Mouse (Mus musculus): Measurements from ENCODE around the gene Tank.

The Tank gene

DNA sequence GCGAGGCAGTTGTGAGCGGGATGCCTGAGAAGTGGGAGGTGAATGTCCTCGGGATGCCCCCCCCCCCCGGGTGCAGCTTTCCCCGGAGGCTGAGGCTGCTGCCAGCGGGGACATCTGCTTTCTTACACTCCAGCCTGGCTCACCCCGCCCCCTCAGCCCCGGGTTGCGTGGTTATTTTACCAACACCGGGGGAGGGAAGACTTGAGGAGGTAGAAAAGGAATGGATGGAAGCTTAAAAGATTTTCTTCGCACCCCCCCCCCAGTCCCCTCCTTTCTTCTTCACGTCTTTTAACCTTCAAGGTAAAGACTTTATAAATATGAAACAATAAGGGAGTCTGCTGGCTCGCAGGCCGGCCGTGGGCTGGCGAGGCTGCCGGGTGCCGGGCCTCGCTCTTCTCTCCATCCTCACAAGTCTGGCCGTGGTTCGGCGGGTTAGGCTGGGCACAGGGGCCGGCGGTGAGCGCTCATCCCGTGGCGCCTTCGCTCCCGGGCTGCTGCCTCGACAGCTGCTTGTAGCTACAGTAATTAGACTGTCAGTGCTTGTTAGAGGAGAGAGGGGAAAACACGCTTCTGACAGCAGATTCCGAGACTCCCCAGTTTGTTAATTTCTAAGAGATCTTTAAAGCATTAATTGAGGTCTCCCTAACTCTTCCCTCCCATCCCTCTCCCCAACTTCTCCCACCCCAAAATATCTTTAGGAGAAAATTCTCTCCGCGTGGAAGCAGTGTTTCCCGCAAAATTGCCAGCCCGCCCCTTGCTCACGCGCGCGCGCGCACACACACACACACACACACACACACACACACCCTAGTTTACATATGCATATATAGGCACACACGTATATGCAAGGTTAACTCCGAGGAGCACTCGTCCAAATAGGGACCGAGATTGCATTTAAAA, 77.2 kb downstream of the Tank start:
- DNase-seq (ENCODE audit: low read depth) = no peak

DNA sequence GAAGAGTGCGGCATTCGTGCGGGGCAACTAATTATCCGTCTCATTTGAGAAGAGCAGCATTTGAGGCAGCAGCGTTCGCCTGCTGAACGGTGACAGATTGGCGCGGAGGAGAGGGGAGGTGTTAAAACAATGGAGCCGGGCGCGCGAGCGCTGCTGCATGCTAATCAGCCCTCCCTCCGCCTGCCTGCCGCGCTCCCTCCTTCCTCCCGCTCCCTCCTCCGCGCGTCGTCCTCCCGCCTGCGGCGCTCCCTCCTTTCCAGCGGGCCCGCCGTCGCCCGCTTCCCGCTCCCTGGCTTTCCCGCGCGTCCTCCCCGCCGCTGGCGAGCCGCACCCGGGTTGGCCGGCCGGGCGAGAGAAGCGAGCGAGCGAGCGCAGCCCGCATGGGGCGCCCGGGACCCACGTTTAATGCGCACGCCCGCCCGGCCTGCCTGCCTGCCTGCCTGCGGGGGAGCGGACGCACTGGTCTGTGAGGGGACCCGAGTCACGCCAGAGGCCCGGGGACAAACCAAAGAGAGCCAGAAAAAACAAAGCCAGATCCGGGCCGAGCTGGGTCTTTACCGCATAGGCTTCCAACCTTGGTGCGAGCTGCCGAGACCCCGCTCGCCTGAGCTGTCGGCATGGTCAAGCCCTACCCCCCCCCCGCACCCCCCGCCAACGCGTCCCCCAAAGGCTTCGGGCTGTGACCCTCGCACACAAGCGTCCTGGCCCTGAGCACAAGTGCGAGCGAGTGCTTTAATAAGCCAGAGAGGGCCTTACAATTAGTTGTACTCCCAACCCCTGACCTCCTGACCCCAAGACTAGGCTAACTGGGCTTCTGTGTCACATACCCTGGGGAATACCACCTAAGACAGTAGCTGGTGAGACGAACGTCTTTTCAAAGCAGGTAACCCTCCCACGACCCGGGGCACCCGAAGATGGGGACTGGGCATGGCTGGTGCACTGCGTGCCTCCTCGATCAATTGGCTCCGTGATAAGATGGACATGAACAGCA, 78.3 kb downstream of the Tank start:
- DNase-seq (ENCODE audit: low read depth) = no peak

DNA sequence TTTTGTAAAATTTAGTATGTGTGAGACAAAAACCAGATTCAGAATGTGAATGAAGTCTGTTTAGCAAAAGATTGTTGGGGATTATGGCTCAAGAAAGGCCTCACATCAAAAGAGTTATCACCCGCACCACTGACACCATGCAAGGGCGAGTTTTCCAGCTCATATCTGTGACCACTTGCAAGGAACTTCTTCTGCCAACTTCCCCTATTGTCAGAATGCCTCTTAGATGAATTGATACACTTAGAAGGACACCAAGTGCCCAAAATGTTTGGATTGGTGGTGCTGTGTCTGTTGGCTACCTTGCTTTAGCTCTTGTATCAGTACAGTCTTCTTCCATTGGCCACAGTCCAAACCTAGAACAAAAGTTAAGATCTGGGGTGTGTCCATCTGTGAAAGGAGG, 80.9 kb downstream of the Tank start:
- DNase-seq (ENCODE audit: low read depth) = no peak

DNA sequence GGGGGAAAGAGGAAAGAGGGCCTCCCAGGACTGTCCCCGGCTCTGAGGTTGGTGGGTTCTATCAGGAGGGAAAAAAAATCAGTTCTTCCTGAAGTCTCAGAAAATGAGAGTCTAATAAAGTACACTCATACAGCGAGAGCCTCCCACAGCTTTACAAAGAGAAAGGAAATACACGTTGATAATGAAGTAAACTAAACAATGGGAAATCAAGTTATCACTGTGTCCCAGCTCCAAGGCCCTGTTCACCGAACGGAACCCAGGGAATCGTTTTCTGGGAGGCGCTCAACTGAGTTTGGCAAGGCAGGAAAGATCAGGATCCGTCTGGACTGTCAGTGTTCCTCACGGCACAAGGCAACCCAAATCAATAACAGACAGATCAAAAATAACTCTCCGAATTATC, 84.4 kb downstream of the Tank start:
- no peak for DNase-seq (ENCODE audit: low read depth)

DNA sequence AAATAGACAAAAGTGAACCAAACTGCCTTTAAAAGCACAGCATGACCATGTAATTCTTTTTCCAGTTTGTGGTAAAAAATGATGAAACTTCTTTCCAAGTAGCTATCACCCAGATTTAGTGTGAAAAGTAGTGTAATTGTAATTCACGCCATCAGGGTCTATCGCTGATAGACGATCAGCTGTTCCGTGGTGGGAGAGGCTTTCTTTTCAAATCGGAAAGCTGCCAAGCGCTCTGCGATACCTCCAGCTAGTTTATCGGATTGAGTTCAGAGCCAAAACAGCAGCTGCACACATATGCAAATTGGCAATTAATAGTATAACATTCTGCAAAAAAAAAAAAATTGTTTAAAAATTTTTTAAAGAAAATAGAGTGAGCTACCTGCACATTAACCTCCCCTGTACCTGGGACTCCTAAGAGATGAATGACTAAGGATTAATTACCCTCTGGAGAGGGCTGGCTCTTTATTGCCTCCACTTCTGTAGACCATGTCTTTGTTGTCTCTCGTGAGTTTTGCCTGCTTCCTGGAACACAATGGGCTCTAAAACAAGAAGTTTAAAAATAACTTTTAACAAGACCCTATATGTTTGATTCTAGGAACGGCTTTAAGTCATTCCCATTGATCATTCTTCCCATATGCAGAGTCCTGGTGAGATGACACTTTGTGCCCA, 85.3 kb downstream of the Tank start:
- DNase-seq (ENCODE audit: low read depth) = no peak

DNA sequence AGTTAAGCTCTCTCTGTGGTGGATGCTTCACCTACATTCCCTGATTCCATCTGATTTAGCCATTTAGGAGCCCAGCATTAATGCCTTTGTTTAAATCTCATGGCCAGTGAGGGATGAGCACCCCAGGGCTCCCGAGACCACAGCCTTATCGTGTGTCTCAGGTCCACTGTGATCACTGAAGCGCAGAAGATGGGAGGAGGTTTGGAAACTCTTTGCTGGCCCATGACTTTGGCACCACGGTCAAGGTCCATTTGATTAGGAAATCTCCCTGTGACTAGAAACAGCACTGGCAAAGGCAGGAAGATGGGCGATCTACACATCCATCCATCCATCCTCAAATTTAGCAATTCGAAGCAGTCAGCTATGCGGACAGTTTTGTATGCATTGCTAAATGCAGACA, 89.0 kb downstream of the Tank start:
- no peak for DNase-seq (ENCODE audit: low read depth)

DNA sequence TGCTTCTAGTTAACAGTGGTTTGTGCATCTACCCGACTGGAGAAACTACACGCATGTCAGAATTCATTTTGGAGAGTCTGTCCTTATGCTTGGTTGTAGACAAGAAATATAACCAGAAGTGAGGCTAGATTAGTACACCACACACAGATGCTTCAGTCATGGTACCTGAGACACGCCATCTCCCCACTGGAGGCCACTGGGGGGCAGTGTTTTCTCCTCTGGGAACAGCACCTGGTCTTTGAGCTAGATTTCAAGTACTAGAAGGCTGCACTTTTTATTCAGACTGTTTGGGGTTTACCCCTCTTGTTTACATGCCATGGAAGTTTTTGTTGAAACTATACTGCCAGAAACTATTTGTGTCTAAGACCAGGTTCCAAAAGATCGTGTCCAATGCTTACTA, 89.9 kb downstream of the Tank start:
- peak; percentile 77 for DNase-seq (ENCODE audit: low read depth)

DNA sequence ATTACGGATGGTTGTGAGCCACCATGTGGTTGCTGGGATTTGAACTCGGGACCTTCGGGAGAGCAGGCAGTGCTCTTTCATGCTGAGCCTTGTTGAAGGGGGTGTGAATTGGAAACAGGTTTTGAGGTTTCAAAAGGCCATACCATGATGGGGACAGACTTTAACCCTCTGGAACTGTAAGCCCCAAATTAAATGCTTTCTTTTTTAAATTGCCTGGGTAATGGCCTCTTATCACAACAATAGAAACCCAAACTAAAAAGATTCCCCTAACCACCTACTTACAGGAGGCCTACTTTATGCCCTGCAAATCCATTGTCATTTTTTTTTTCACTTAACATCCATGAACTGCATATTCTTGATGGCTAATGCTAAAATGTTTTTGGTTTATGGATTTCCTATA, 96.2 kb downstream of the Tank start:
- no peak for DNase-seq (ENCODE audit: low read depth)

DNA sequence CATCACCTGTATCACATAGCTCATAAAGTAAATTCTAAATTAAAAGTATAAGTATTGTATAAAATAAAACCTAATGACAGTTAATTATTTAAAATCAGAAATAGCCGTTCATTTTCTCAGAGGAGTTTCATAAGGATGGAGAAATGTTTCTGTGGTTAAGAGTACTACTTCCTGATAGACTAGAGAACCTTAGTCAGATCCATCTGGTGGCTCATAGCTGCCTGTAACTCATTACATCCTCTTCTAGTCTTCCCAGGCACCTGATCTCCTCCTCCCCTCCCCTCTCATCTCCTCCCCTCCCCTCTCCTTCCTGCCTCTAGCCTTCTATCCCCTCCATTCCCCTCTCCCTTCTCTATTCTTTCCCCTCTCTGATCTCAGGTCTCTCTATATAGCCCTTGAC, 103.2 kb downstream of the Tank start:
- peak; percentile 74 for DNase-seq (ENCODE audit: low read depth)

DNA sequence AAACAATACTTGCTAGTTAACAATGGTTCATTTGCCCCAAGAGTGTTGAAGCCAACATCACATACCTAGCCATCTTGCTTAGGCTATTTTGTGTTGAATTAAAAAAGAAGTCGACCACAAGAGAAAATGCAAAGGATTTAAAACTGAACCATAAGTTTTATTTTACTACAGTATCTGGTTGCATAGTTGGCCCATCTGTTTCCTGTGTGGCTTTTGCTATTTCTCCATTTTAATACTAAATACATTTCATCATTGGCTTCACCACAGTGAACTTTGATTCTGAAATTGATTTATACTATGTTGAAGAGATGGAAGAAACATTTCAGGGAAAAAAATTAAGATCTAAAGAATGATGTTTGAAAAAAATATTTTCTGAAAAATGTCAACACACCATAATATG, 108.1 kb downstream of the Tank start:
- peak; percentile 88 for DNase-seq (ENCODE audit: low read depth)

DNA sequence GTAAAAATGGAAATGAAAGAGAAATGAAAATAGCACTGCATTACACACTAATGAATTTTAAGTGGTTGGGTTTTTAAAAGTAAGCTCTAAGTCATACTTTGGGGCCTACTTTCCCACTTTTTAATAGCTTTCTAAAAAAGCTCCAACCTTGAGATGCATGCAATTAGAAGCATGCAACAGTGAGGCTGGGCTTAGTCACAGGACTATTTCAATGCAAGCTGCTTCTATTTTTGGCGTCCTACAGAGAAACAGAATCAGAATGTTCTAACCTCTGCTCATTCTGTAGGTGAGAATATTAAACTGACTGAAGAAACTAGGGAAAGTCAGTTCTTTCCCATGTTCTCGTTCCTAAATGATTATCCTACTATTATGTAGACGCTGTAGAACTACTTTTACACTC, 110.7 kb downstream of the Tank start:
- DNase-seq (ENCODE audit: low read depth) = no peak
